Mouse (Mus musculus) liver, embryonic 14.5 days (tissue): Measurements from ENCODE around the gene Prdm16. TPM values are rescaled to one million over a fixed set of nuclear protein-coding genes. Genes with fewer than 3 reads are reported as not detected.

Source experiments
- ATAC-seq: fragments of 200-750 bp; cut with Nextera tagmentation; 2 replicates; pipeline ENCODE4 v1.8.0; 2017; ENCODE audit warnings: moderate number of reproducible peaks, mild to moderate bottlenecking, moderate library complexity; ENCODE audit not compliant: insufficient read depth
- DNase-seq, 3 experiments: peaks; one replicate each; pipeline ENCODE4 v3.0.0-alpha.2; 2012 to 2013; ENCODE audit warnings: low read depth in 3 of 3, low spot score in 3 of 3
- H3K27ac ChIP-seq: fragments of 300-500 bp; sonication (generic); 2 replicates; pipeline ENCODE4 v1.5.1; 2014; ENCODE audit warnings: moderate library complexity, mild to moderate bottlenecking, control low read depth, inconsistent platforms
- H3K27me3 ChIP-seq: fragments of 300-500 bp; sonication (generic); 2 replicates; pipeline ENCODE4 v1.6.1; 2014; ENCODE audit warnings: mild to moderate bottlenecking, low read length, moderate library complexity; ENCODE audit not compliant: control insufficient read depth, insufficient read depth
- H3K36me3 ChIP-seq: fragments of 300-500 bp; sonication (generic); replicated peaks from 2 replicates; pipeline ENCODE4 v1.6.1; 2014; ENCODE audit warnings: low read depth; ENCODE audit not compliant: control insufficient read depth, insufficient read depth
- H3K4me1 ChIP-seq, 2 experiments: fragments of 200-500 bp in 1 of 2; fragments of 300-500 bp in 1 of 2; sonication (generic) in 1 of 2; replicated peaks; 2 replicates each; pipeline ENCODE4 v1.6.1; 2012 to 2014; ENCODE audit warnings: antibody characterized with exemption in 1 of 2, inconsistent platforms in 1 of 2, low read length in 1 of 2; ENCODE audit not compliant: control insufficient read depth in 2 of 2, insufficient read depth in 2 of 2
- H3K4me2 ChIP-seq: fragments of 300-500 bp; sonication (generic); 2 replicates; pipeline ENCODE4 v1.6.1; 2014; ENCODE audit warnings: low read depth, mild to moderate bottlenecking, control low read depth, moderate library complexity
- H3K4me3 ChIP-seq, 2 experiments: fragments of 200-500 bp in 1 of 2; fragments of 300-500 bp in 1 of 2; sonication (generic) in 1 of 2; 2 replicates each; pipeline ENCODE4 v1.5.1; 2012 to 2014; ENCODE audit warnings: low read depth in 2 of 2, low read length in 2 of 2, mild to moderate bottlenecking in 2 of 2, control low read depth in 1 of 2, inconsistent platforms in 1 of 2, moderate library complexity in 1 of 2; ENCODE audit not compliant: insufficient read depth in 1 of 2
- H3K9ac ChIP-seq: fragments of 300-500 bp; sonication (generic); replicated peaks from 2 replicates; pipeline ENCODE4 v1.6.1; 2014; ENCODE audit warnings: mild to moderate bottlenecking, control low read depth, moderate library complexity
- H3K9me3 ChIP-seq: fragments of 300-500 bp; sonication (generic); 2 replicates; pipeline ENCODE4 v1.6.1; 2016; ENCODE audit warnings: low read length, mixed read lengths; ENCODE audit not compliant: control insufficient read depth
- CTCF ChIP-seq: IDR thresholded peaks from 2 replicates; pipeline ENCODE4 v1.5.1; 2016; ENCODE audit warnings: antibody characterized with exemption, low read depth, control low read depth
- EP300 ChIP-seq: IDR thresholded peaks from 2 replicates; pipeline ENCODE4 v1.6.1; 2016; ENCODE audit warnings: antibody characterized with exemption, low read depth
- WGBS: fragments of 180-500 bp; shearing (Covaris S2); extraction: QIAGEN DNeasy Blood & Tissue Kit; methylation state at CpG from one replicate; pipeline ENCODE4 v1.1.7; 2014; ENCODE audit not compliant: insufficient replicate concordance; 5-methylcytosine and 5-hydroxymethylcytosine counted together
- polyA plus RNA-seq, 2 experiments: library from polyadenylated mRNA; depleted of rRNA in 1 of 2; stranded (reverse) in 1 of 2; unstranded in 1 of 2; fragments of >200 nt; fragmentation: Nextera tagmentation in 1 of 2; extraction: Ambion mirVana in 1 of 2; gene quantifications; 2 replicates each; pipeline versions ENCODE4 v1.2.1 to v1.2.3; 2012 to 2014

Prdm16 gene
- polyA plus RNA-seq, 2 experiments, result 0.70 to 0.86 TPM

DNA sequence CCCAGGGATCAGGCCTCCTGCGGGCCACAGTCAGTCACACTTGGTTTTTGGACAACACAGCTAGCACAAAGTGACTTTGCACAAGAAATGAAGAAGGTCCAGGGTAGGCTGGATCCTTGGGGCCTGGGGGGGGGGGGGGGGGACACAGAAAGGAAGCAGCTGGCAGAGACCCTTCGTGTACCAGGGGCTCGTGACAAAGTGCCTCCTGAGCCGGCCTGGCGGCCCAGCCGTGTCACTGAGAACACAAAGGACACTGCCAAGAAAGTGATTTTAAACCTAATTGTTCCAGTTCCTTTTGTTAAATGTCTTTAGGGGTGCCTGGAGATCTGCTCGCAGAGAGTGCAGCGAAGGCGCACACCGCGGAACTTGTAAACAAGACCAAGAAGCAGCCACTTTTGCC lies 87.2 kb downstream of the Prdm16 start:
- TF ChIP-seq EP300, result no peak
- TF ChIP-seq CTCF, result no peak
- H3K4me1 ChIP-seq, result no peaks in the 10 kb centered on the region
- ATAC-seq (no peak), DNase-seq (no peak)
- no peak overlapping the region for H3K4me2 ChIP-seq
- no peak overlapping the region for H3K27ac ChIP-seq
- no peaks in the 10 kb centered on the region for H3K27me3 ChIP-seq
- no peak overlapping the region for H3K4me3 ChIP-seq
- no peaks in the 10 kb centered on the region for H3K36me3 ChIP-seq
- H3K9ac ChIP-seq, result no peak overlapping the region
- WGBS, result 75% methylated on average over 11 of the region's 11 CpGs
- H3K9me3 ChIP-seq, result no peaks in the 10 kb centered on the region

DNA sequence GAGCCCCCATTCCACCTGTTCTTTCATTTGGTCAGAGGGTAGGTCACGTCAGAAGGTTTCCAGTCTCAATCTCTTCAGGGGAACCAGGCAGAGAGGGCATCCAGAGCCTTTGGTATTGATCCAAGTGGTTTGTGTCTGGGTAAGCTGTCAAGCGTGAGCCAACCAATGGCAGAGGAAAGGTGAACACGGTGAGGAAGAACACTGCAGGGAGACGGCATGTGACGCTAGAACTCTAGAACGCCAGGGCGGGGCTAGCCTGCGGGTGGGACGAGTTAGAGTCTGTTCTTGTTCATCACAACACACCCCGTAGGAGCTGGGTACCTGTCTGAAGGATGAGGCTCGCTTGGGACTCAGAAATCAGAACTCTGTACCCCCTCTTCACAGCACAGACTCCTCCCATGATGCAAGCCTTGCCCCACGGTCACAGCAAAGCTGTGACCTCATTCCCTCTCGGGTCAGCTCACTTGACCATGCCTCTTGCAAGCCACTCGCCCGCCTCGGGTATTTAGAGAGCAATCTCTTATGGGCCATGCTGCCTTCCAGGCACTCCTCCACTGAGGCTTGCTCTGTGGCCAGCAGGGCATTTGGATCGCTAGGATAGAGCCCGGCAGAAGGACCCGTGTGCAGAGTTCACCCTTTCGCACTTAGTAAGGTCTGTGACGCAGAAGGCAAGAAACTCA lies 89.4 kb downstream of the Prdm16 start:
- WGBS, result 65% methylated on average over 21 of the region's 21 CpGs
- H3K9me3 ChIP-seq, result no peaks in the 10 kb centered on the region
- no peak for ATAC-seq

DNA sequence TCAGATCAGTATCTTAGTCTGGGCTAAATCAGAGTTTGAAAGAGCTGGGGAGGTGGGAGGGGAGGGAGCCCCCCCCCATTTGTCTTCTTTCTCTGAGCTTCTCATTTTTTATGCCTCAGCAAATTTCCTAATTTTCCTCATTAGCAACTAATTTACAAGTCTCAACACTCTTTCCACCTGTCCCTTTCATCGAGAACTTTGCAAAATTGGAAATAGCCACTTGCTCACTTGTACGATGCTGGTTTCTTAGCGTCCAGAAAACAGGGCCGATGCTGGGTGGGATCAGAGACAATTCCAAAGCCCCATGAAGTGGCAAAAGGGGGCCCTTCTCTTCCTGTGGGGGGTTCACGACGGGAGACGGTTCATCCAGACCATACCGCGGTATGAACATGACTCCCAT lies 91.4 kb downstream of the Prdm16 start:
- Histone ChIP-seq H3K36me3 (no peaks in the 10 kb centered on the region), H3K27ac (no peak overlapping the region), H3K4me3 (no peak overlapping the region), H3K4me1 (peaks cover 29% of the 10 kb centered on the region in 2 experiments), H3K27me3 (no peaks in the 10 kb centered on the region), H3K9ac (no peak overlapping the region), H3K9me3 (no peaks in the 10 kb centered on the region), H3K4me2 (no peak overlapping the region)
- ATAC-seq, result no peak
- WGBS, result 76% methylated on average over 9 of the region's 9 CpGs
- no peak for DNase-seq
- TF ChIP-seq CTCF, result no peak
- no peak for TF ChIP-seq EP300

More for the DNA sequence above, 89.4 kb downstream of the Prdm16 start:
- no peak overlapping the region for H3K4me2 ChIP-seq
- H3K27ac ChIP-seq, result no peak overlapping the region
- DNase-seq, result no peak
- H3K4me3 ChIP-seq, result no peak overlapping the region
- no peak overlapping the region for H3K9ac ChIP-seq
- no peaks in the 10 kb centered on the region for H3K36me3 ChIP-seq
- H3K27me3 ChIP-seq, result no peaks in the 10 kb centered on the region
- H3K4me1 ChIP-seq, result peaks cover 9 to 12% of the 10 kb centered on the region in 2 experiments
- TF ChIP-seq CTCF, result no peak
- TF ChIP-seq EP300, result no peak

DNA sequence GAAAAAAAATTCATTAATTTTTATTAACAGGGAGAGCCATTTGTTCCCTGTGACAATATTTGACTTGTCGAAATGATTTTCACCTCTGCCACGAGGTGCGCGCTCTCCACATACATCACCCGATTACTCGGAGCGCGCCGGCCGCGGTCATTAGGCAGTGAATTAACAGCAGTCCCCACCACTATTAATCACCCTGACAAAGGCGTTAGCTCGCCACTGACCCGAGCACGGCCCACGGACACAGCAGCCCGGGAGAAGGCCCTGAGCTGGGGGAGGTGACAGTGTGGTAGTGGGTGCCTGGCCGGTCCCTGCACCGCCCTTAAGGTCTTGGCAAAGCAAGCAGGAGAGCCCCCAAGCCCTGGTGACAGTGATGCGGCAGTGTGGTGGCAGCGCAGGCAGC lies 92.8 kb downstream of the Prdm16 start:
- Histone ChIP-seq H3K9me3 (no peaks in the 10 kb centered on the region), H3K36me3 (no peaks in the 10 kb centered on the region), H3K9ac (no peak overlapping the region), H3K27ac (no peak overlapping the region), H3K4me2 (no peak overlapping the region), H3K4me1 (peaks cover 30% of the 10 kb centered on the region in 2 experiments), H3K4me3 (no peak overlapping the region), H3K27me3 (no peaks in the 10 kb centered on the region)
- ATAC-seq (no peak), DNase-seq (no peak)
- TF ChIP-seq CTCF (no peak), EP300 (no peak)
- 62% methylated on average over 21 of the region's 21 CpGs for WGBS

DNA sequence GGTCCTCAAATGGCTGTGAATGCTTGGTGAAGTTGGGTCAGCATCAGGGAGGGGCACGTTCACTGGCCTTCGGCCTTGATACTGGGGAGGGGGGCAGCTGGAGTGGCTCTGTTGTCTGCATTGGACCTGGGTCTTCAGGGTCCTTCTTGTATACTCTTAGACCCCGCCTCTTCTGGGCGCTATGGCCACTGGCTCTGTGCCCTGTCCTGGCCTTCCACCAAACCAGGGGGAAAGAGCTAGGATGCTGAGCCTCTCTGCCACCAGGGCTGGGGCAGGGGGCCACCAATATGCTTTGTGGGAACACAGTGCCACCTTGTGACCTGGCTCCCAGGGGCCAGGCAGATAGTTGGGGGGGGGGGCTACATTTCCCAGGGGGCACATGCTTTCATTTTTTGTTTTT lies 93.5 kb downstream of the Prdm16 start:
- no peaks in the 10 kb centered on the region for H3K9me3 ChIP-seq
- DNase-seq, result no peak
- peak overlapping the region; percentile 58 for H3K4me2 ChIP-seq
- H3K9ac ChIP-seq, result peak overlapping the region; percentile 57; the same call in 1 of the 2 replicates
- no peaks in the 10 kb centered on the region for H3K27me3 ChIP-seq
- peaks cover 30% of the 10 kb centered on the region in 2 experiments for H3K4me1 ChIP-seq
- H3K27ac ChIP-seq, result peak overlapping the region; percentile 70; the same call in 1 of the 2 replicates
- WGBS, result 54% methylated on average over 4 of the region's 4 CpGs
- TF ChIP-seq EP300, result no peak
- TF ChIP-seq CTCF, result peak; percentile 4; the same call in 1 of the 2 replicates
- no peaks in the 10 kb centered on the region for H3K36me3 ChIP-seq
- H3K4me3 ChIP-seq, result no peak overlapping the region
- no peak for ATAC-seq
